Mouse (Mus musculus): Measurements from ENCODE around the gene Fbn1. TPM values are rescaled to one million over a fixed set of nuclear protein-coding genes. Genes with fewer than 3 reads are reported as not detected.

Gene Fbn1
- polyA plus RNA-seq, 1 experiment from 2014 or later = 61.1 TPM

DNA sequence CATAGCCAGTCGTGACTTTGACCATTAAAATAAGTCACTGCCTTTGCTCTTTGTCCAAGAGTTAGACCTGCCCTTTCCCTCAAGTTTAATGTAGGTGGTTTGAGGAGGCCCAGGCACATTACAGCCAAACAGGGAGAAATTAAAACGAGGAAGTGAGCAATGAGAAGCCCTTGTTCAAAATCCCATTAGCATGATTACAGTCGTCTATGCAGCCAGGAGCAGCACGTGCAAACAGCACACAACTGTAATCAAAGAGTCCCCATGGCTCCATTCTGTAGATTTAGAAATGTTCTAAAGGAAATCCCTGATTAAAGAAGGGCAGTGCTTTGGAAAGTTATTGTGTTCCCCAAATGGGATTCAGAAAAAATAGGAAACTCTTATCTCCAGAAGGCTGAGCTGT, 29.1 kb downstream of the Fbn1 start:
- Histone ChIP-seq H3K9ac (ENCODE audit: low read depth, low read length) (no peak overlapping the region), H3K4me2 (ENCODE audit: low read depth, low read length) (no peak overlapping the region), H3K4me1 (ENCODE audit: control insufficient read depth, insufficient read depth, low read length) (no peaks in the 10 kb centered on the region; the same call in 1 of the 2 replicates), H3K36me3 (ENCODE audit: control insufficient read depth, insufficient read depth, low read length) (peaks cover 18% of the 10 kb centered on the region; the same call in 1 of the 2 replicates), H3K4me3 (ENCODE audit: low read depth, low read length) (no peak overlapping the region), H3K27me3 (replicated peaks; ENCODE audit: control insufficient read depth, insufficient read depth, low read length) (no peaks in the 10 kb centered on the region), H3K27ac (replicated peaks; ENCODE audit: low read depth, low read length) (no peak overlapping the region), H3K9me3 (ENCODE audit: control insufficient read depth, low read length) (no peaks in the 10 kb centered on the region)
- DNase-seq (ENCODE audit: low spot score) (no peak), ATAC-seq (ENCODE audit: low read depth) (no peak)
- 64% methylated on average over 4 of the region's 4 CpGs for WGBS

DNA sequence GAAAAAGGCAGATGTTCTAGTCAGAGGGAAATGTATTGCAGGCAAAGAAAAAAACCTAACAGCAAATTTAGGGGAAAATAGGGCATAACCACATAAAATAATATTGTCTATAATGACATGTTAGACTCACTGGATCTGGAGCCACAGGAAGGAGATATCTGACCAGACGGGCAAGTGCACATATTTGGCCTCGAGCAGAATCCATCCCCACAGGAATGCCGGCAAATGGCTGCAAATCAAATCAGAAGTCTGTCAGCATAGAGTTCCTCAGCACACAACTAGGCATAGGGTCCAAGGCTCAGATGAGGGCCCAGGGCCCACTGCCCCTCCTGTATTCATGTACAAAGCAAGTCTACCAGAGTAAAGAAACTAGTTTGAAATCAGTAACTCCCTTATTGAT, 30.4 kb downstream of the Fbn1 start:
- Histone ChIP-seq H3K27me3 (replicated peaks; ENCODE audit: control insufficient read depth, insufficient read depth, low read length) (no peaks in the 10 kb centered on the region), H3K9ac (ENCODE audit: low read depth, low read length) (no peak overlapping the region), H3K4me1 (ENCODE audit: control insufficient read depth, insufficient read depth, low read length) (no peaks in the 10 kb centered on the region; the same call in 1 of the 2 replicates), H3K4me2 (ENCODE audit: low read depth, low read length) (no peak overlapping the region), H3K4me3 (ENCODE audit: low read depth, low read length) (no peak overlapping the region), H3K27ac (replicated peaks; ENCODE audit: low read depth, low read length) (no peak overlapping the region), H3K36me3 (ENCODE audit: control insufficient read depth, insufficient read depth, low read length) (peaks cover 30% of the 10 kb centered on the region; the same call in 1 of the 2 replicates), H3K9me3 (ENCODE audit: control insufficient read depth, low read length) (no peaks in the 10 kb centered on the region)
- no peak for DNase-seq (ENCODE audit: low spot score)
- ATAC-seq (ENCODE audit: low read depth) = no peak
- WGBS = 48% methylated on average over 3 of the region's 3 CpGs

DNA sequence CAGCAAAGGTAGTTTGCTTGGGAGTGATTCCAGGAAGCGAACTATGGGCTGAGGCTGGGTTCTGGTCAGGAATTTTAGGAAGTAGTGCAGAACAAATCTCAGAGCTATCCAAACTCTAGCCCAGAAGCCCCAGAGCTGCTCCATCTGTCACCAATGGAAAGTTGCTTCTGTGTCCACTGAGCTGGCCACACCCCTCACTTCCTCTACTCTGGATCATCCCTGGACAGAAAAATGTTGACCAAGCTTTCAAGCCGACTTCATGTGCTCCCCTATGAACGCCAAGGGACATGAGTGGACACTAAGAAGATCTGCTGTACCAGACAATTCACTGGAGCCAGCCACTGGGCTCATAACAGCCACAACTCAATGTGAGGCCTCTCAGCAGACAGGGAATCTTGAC, 31.6 kb downstream of the Fbn1 start:
- no peaks in the 10 kb centered on the region; the same call in 1 of the 2 replicates for H3K4me1 ChIP-seq (ENCODE audit: control insufficient read depth, insufficient read depth, low read length)
- H3K27me3 ChIP-seq (replicated peaks; ENCODE audit: control insufficient read depth, insufficient read depth, low read length) = no peaks in the 10 kb centered on the region
- H3K4me3 ChIP-seq (ENCODE audit: low read depth, low read length) = no peak overlapping the region
- no peak overlapping the region for H3K27ac ChIP-seq (replicated peaks; ENCODE audit: low read depth, low read length)
- peaks cover 37% of the 10 kb centered on the region; the same call in 1 of the 2 replicates for H3K36me3 ChIP-seq (ENCODE audit: control insufficient read depth, insufficient read depth, low read length)
- ATAC-seq (ENCODE audit: low read depth) = no peak
- DNase-seq (ENCODE audit: low spot score) = no peak
- 87% methylated on average over 3 of the region's 3 CpGs for WGBS
- H3K9ac ChIP-seq (ENCODE audit: low read depth, low read length) = no peak overlapping the region
- no peaks in the 10 kb centered on the region for H3K9me3 ChIP-seq (ENCODE audit: control insufficient read depth, low read length)
- H3K4me2 ChIP-seq (ENCODE audit: low read depth, low read length) = no peak overlapping the region

DNA sequence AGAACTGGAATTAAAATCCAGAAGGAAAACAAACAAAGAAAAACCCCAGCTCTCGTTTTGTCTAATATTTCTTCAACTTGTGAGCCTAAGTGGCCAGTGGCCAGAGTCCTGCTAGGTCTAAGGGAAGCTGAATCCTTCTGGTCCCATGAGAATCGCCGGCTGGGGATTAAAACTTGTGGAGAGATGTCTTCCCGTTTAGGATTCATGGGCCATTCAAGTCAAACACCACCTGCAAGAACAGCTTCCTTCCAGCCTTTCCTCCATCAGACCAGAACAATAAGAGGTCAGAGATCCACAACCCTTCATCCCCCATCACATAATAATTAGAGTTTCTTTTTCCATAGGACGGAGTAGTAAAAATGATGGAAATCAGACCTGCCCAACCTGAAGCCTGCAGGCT, 33.1 kb downstream of the Fbn1 start:
- no peak overlapping the region for H3K4me2 ChIP-seq (ENCODE audit: low read depth, low read length)
- DNase-seq (ENCODE audit: low spot score) (no peak), ATAC-seq (ENCODE audit: low read depth) (no peak)
- H3K4me1 ChIP-seq (ENCODE audit: control insufficient read depth, insufficient read depth, low read length) = no peaks in the 10 kb centered on the region; the same call in 1 of the 2 replicates
- H3K36me3 ChIP-seq (ENCODE audit: control insufficient read depth, insufficient read depth, low read length) = peaks cover 37% of the 10 kb centered on the region; the same call in 1 of the 2 replicates
- H3K4me3 ChIP-seq (ENCODE audit: low read depth, low read length) = no peak overlapping the region
- H3K27ac ChIP-seq (replicated peaks; ENCODE audit: low read depth, low read length) = no peak overlapping the region
- H3K27me3 ChIP-seq (replicated peaks; ENCODE audit: control insufficient read depth, insufficient read depth, low read length) = no peaks in the 10 kb centered on the region
- H3K9me3 ChIP-seq (ENCODE audit: control insufficient read depth, low read length) = no peaks in the 10 kb centered on the region
- H3K9ac ChIP-seq (ENCODE audit: low read depth, low read length) = no peak overlapping the region
- 77% methylated on average over 5 of the region's 5 CpGs for WGBS

DNA sequence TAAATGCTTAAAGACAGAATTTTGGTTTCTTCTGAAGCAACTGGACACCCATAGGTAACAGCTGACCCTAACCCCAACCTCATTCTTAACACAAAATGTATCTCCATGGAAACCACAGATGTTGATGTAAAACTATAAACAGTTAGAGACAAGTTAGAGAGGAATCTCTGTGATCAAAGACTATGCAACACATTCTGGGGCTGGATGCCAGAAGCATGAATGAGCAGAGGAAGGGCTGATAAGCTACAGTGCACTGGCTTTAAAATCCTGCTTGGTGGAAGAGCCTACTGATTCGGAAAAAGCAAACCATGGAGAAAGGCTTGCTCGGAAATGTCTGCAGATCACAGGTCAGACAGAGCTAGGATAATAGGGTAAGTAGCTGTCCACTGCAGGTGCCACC, 34.6 kb downstream of the Fbn1 start:
- H3K9me3 ChIP-seq (ENCODE audit: control insufficient read depth, low read length) = no peaks in the 10 kb centered on the region
- ATAC-seq (ENCODE audit: low read depth) (no peak), DNase-seq (ENCODE audit: low spot score) (no peak)
- peaks cover 44% of the 10 kb centered on the region for H3K36me3 ChIP-seq (ENCODE audit: control insufficient read depth, insufficient read depth, low read length)
- H3K4me1 ChIP-seq (ENCODE audit: control insufficient read depth, insufficient read depth, low read length) = no peaks in the 10 kb centered on the region; the same call in 1 of the 2 replicates
- no peak overlapping the region for H3K4me2 ChIP-seq (ENCODE audit: low read depth, low read length)
- no peak overlapping the region for H3K4me3 ChIP-seq (ENCODE audit: low read depth, low read length)
- 91% methylated on average over 2 of the region's 2 CpGs for WGBS
- no peaks in the 10 kb centered on the region for H3K27me3 ChIP-seq (replicated peaks; ENCODE audit: control insufficient read depth, insufficient read depth, low read length)
- no peak overlapping the region for H3K9ac ChIP-seq (ENCODE audit: low read depth, low read length)
- no peak overlapping the region for H3K27ac ChIP-seq (replicated peaks; ENCODE audit: low read depth, low read length)

DNA sequence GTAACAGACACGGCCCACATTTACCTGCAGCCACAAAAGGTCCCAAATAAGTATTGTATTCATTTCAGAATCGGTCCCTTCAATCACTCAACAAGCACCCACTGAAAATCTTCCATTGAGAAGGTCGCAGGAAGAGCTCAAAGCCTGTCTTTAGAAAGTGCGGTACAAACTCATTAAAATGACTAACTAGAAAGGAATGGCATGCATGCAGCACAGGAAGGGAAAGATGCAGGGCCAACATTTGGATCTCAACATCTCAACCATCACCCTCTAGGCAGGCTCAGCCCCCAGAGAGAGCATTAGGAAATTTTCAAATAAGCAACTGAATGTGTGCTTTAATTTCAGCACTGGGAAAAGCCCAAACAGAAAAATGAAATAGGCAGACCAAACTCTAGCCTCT, 36.1 kb downstream of the Fbn1 start:
- Histone ChIP-seq H3K36me3 (ENCODE audit: control insufficient read depth, insufficient read depth, low read length) (peaks cover 52% of the 10 kb centered on the region), H3K27me3 (replicated peaks; ENCODE audit: control insufficient read depth, insufficient read depth, low read length) (no peaks in the 10 kb centered on the region), H3K4me3 (ENCODE audit: low read depth, low read length) (no peak overlapping the region), H3K27ac (replicated peaks; ENCODE audit: low read depth, low read length) (no peak overlapping the region), H3K4me1 (ENCODE audit: control insufficient read depth, insufficient read depth, low read length) (no peaks in the 10 kb centered on the region; the same call in 1 of the 2 replicates), H3K9ac (ENCODE audit: low read depth, low read length) (no peak overlapping the region), H3K9me3 (ENCODE audit: control insufficient read depth, low read length) (no peaks in the 10 kb centered on the region), H3K4me2 (ENCODE audit: low read depth, low read length) (no peak overlapping the region)
- WGBS = 80% methylated on average over 4 of the region's 4 CpGs
- no peak for DNase-seq (ENCODE audit: low spot score)
- ATAC-seq (ENCODE audit: low read depth) = no peak

DNA sequence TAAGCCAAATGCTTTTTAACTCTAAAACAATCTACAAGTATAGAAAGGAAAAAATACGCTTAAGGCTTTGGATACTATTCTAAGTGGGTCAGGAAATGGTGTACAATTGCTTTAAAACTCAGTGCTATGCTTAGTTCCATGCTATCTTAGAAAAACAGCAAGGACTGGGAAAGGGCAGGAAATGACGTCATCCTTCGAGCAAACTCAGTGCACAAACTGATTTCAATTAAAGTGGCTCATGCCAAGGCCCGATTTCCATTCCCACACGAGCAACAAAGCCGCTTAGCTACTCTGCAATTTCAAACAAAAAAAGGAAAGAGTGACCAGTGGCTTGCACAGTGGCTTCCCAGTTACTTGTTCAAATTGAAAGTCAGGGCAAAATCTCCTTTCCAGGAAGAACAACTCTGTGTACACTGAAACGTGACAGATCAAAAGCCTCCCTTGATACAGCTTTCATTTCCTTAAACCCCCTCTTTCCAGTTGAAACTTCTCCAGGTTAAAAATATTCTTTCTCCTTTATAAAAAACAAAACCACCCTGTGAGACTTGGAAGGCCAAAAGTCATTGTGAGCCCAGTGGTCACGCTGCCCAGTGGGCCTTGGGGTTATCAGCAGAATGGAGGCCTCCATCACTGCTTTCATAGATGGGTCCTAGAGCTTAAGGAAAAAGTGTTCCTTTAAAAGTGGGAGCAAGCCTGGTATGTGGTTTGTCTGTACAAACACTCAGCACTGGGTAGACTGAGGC, 37.1 kb downstream of the Fbn1 start:
- DNase-seq (ENCODE audit: low spot score) (peak; percentile 77), ATAC-seq (ENCODE audit: low read depth) (no peak)
- Histone ChIP-seq H3K9ac (ENCODE audit: low read depth, low read length) (no peak overlapping the region), H3K4me3 (ENCODE audit: low read depth, low read length) (no peak overlapping the region), H3K27me3 (replicated peaks; ENCODE audit: control insufficient read depth, insufficient read depth, low read length) (no peaks in the 10 kb centered on the region), H3K4me2 (ENCODE audit: low read depth, low read length) (no peak overlapping the region), H3K9me3 (ENCODE audit: control insufficient read depth, low read length) (no peaks in the 10 kb centered on the region), H3K36me3 (ENCODE audit: control insufficient read depth, insufficient read depth, low read length) (peaks cover 52% of the 10 kb centered on the region), H3K4me1 (ENCODE audit: control insufficient read depth, insufficient read depth, low read length) (no peaks in the 10 kb centered on the region), H3K27ac (replicated peaks; ENCODE audit: low read depth, low read length) (peak overlapping the region; percentile 70)
- 43% methylated on average over 8 of the region's 8 CpGs for WGBS

DNA sequence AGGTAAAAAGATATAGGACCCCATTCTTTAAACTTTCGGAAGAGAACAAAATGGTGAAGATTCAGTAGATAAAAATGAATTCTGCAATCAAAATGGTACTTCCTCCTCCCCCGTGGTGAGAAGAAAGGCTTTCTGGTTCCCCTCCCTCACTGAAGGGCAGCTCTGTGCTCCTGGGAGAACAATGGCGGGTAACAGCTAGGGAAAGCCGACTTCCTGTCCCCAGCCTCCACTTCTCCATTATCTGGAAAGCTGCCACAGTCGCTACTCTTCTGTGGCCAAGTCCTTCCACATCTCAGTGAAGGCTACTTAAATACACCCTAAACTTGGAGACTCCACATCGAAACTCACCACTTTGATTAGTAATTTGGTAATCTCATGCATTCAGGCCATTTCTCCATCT, 43.8 kb downstream of the Fbn1 start:
- no peak for DNase-seq (ENCODE audit: low spot score)
- H3K27ac ChIP-seq (replicated peaks; ENCODE audit: low read depth, low read length) = no peak overlapping the region
- no peaks in the 10 kb centered on the region for H3K9me3 ChIP-seq (ENCODE audit: control insufficient read depth, low read length)
- no peak overlapping the region for H3K4me2 ChIP-seq (ENCODE audit: low read depth, low read length)
- H3K36me3 ChIP-seq (ENCODE audit: control insufficient read depth, insufficient read depth, low read length) = peaks cover 48% of the 10 kb centered on the region
- H3K9ac ChIP-seq (ENCODE audit: low read depth, low read length) = no peak overlapping the region
- ATAC-seq (ENCODE audit: low read depth) = no peak
- no peaks in the 10 kb centered on the region for H3K27me3 ChIP-seq (replicated peaks; ENCODE audit: control insufficient read depth, insufficient read depth, low read length)
- H3K4me3 ChIP-seq (ENCODE audit: low read depth, low read length) = no peak overlapping the region
- no peaks in the 10 kb centered on the region for H3K4me1 ChIP-seq (ENCODE audit: control insufficient read depth, insufficient read depth, low read length)
- WGBS = 78% methylated on average over 6 of the region's 6 CpGs

DNA sequence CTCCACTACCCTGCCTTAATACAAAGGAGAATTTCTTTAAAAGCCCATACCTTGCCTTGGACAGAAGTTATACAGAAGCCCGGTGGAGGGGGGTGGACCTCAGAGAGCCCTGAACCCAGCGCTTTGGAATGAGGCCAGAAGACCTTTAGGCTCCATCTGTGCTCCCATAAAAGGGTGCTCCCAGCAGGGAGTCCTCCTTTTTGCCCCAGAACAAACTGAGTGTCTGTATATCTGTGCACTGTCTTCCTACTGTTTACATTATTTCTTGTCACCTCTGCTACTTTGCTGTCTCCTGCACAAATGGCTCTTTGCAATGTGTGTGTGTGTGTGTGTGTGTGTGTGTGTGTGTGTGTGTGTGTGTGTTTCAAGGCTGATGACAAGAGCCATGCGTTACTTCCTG, 48.7 kb downstream of the Fbn1 start:
- no peaks in the 10 kb centered on the region for H3K9me3 ChIP-seq (ENCODE audit: control insufficient read depth, low read length)
- H3K9ac ChIP-seq (ENCODE audit: low read depth, low read length) = no peak overlapping the region
- H3K36me3 ChIP-seq (ENCODE audit: control insufficient read depth, insufficient read depth, low read length) = peaks cover 6% of the 10 kb centered on the region
- DNase-seq (ENCODE audit: low spot score) (no peak), ATAC-seq (ENCODE audit: low read depth) (no peak)
- H3K27ac ChIP-seq (replicated peaks; ENCODE audit: low read depth, low read length) = no peak overlapping the region
- H3K4me1 ChIP-seq (ENCODE audit: control insufficient read depth, insufficient read depth, low read length) = no peaks in the 10 kb centered on the region
- WGBS = 75% methylated on average over 3 of the region's 3 CpGs
- no peak overlapping the region for H3K4me2 ChIP-seq (ENCODE audit: low read depth, low read length)
- H3K27me3 ChIP-seq (replicated peaks; ENCODE audit: control insufficient read depth, insufficient read depth, low read length) = no peaks in the 10 kb centered on the region
- H3K4me3 ChIP-seq (ENCODE audit: low read depth, low read length) = no peak overlapping the region
